Mouse (Mus musculus) embryonic fibroblast, embryonic 13.5 days (primary cell): Measurements from ENCODE around the gene Grasp. TPM values are rescaled to one million over a fixed set of nuclear protein-coding genes. Genes with fewer than 3 reads are reported as not detected.

Source experiments
- H3K27ac ChIP-seq: 2 replicates; pipeline ENCODE4 v1.5.1; 2012; ENCODE audit warnings: low read length, control low read depth, inconsistent platforms; ENCODE audit not compliant: insufficient read depth
- H3K4me1 ChIP-seq: 2 replicates; pipeline ENCODE4 v1.6.1; 2011; ENCODE audit warnings: low read length; ENCODE audit not compliant: control insufficient read depth, insufficient read depth
- H3K4me3 ChIP-seq: 2 replicates; pipeline ENCODE4 v1.5.1; 2011; ENCODE audit warnings: mild to moderate bottlenecking, control low read depth, low read length; ENCODE audit not compliant: insufficient read depth
- CTCF ChIP-seq: IDR thresholded peaks from 2 replicates; pipeline ENCODE4 v1.5.1; 2011; ENCODE audit warnings: mild to moderate bottlenecking, control low read depth, low read length, moderate library complexity, borderline replicate concordance; ENCODE audit not compliant: insufficient read depth
- POLR2A ChIP-seq: IDR thresholded peaks from 2 replicates; pipeline ENCODE4 v1.6.1; 2011; ENCODE audit warnings: low read depth, mild to moderate bottlenecking, control low read depth, low read length, moderate library complexity
- polyA plus RNA-seq: library from polyadenylated mRNA; stranded (reverse); fragments of >200 nt; gene quantifications from 2 replicates; pipeline ENCODE4 v1.2.4, GENCODE M21; 2011; ENCODE audit warnings: low read depth; ENCODE audit not compliant: missing spikeins, insufficient read length

Grasp gene
- polyA plus RNA-seq, 1 experiment, result 9.0 TPM

DNA sequence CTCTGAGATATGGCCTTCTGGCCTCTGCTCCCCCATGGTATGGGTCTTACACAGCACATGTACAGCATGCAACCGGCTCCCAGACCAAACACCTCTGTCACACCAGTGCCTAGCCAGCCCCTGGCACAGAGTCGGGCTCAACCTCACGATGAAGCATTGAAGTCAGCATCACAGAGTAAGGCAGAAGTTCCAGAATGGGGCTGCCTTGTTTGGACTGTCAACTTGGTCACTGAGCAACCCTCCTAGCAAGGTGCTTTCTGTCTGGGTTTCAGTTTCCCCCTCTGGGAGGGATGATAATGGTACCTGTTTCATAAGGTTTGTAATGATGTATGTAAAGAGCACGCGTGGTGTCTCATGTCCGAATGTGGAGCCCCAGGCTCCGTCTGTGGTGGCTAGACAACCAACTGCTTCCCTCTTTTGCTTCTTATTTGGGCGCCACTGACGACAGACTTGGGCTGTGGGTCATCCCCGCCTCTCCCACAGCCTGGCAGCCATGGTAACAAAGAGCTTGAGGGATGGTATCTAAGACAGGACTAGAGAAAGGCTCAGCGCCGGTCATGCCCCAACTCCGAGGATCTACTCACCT lies 998 bp upstream of the Grasp start:
- TF ChIP-seq POLR2A (no peak), CTCF (no peak)
- Histone ChIP-seq H3K27ac (no peak overlapping the region), H3K4me3 (no peak overlapping the region), H3K4me1 (peaks cover 11% of the 10 kb centered on the region)

DNA sequence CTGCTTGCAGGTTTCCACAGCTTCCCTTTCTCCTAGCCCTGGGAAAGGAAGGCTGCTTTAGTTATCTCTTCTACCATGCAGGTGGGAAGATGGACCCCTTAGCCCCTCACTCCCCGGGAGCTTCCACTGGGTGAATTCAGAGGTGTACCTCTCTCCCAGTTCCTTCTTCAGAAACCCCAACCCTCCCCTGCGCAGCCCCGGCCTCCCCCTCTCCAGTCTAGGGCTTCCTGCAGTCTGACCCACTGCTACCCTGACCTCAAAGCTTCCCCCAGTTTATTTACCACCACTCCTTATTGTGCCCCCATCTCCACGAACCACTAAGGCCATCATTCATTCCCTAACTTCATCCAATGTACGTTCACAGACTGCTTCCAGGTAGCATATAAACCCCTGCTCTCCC lies 392 bp upstream of the Grasp start:
- no peak overlapping the region for H3K27ac ChIP-seq
- TF ChIP-seq CTCF (no peak), POLR2A (no peak)
- H3K4me3 ChIP-seq, result 0 out of 2 replicates have a peak overlapping the region, but pooled peaks have one; percentile 7
- peaks cover 15% of the 10 kb centered on the region for H3K4me1 ChIP-seq

DNA sequence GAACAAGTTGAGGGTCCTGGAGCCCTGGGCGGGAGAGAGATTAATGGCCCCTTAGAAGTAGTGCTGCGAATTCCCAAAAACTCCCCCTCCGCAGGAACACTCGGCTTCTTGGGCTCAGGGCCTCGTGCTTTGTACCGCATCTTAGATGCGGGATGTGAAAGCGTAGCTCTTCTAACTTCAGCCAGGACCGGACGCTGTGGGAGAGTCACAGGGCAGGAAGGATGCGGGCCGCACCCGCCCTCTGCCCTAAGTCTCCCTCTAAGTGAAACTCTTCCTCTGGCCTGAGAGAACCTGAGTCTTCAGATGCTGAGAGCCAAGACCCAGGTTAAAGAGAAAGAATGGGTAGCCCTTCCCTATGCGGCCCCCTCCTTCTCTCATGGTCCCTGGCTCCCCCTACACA lies 989 bp downstream of the Grasp start:
- TF ChIP-seq CTCF (no peak), POLR2A (no peak)
- peak overlapping the region; percentile 14; the same call in 1 of the 2 replicates for H3K27ac ChIP-seq
- peaks cover 18% of the 10 kb centered on the region for H3K4me1 ChIP-seq
- peak overlapping the region; percentile 86 for H3K4me3 ChIP-seq

DNA sequence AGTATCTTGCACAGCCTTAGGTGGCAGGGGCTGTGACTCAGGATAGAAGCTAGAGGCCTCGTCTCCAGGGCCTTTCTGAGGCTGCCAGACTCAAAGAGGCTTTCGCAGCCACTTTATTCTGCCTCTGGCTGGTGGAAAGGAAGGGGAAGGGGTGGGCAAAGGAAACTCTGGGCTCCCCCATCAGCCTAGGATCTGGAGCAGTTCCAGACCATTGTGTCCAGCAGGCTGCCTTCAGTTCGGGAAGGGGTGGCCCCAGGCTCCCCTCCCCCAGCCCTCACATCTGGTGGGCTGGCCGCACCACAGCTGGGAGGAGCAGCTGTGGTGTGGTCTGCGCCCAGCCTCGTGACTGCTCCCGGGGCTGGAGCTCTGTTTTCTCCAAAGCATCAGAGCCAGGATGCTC lies 4.0 kb downstream of the Grasp start:
- H3K27ac ChIP-seq, result peak overlapping the region; percentile 64
- H3K4me1 ChIP-seq, result peaks cover 10% of the 10 kb centered on the region
- TF ChIP-seq POLR2A (no peak), CTCF (no peak)
- H3K4me3 ChIP-seq, result no peak overlapping the region

DNA sequence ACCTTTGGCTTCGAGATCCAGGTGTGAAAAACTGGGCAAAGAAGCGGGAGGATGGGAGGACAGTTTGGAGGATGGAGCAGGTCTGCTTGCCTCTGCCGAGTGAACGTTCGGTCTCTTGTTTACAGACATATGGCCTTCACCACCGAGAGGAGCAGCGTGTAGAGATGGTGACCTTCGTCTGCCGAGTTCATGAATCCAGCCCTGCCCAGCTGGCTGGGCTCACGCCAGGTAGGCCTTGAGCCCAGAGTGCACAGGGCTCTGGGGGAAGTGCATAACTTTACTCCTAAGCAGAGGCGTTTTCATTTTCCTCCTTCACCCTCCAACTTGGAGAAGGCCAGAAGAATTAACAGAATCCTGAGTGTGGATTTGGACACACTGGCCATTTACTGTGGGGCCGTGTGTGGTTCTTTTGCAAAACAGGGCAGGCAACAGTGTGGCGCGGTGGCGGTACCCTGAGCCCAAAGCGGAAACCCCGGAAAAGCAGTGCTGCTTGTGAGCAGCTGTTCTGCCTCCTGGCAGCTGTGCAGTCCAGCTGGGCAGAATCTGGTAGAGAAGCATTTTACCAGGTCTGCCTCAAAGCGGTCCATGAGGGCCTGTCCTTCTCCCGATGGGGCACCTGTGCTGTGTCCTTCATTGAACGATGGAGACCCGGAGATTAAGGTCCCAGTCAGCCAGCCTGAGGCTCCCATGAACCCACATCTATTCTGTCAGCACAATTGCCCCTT lies 5.0 kb downstream of the Grasp start:
- peak overlapping the region; percentile 64; the same call in 1 of the 2 replicates for H3K27ac ChIP-seq
- H3K4me1 ChIP-seq, result peaks cover 10% of the 10 kb centered on the region; the same call in 1 of the 2 replicates
- TF ChIP-seq CTCF, result no peak
- TF ChIP-seq POLR2A, result no peak
- H3K4me3 ChIP-seq, result no peak overlapping the region

DNA sequence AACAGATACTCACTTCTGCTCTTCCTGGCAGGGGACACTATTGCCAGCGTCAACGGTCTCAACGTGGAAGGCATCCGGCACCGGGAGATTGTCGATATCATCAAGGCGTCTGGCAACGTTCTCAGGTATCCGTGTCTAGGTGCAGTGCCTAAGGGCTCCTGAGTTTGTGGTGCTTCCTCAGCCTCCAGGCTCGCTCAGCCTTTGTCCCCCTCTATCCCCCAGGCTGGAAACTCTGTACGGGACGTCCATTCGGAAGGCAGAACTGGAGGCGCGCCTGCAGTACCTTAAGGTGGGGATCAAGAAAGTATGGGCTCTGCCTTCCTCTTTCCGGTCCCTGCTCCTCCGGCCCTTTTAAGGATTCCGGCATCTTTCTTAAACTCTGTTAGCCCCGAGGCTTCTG lies 6.5 kb downstream of the Grasp start:
- peaks cover 10% of the 10 kb centered on the region; the same call in 1 of the 2 replicates for H3K4me1 ChIP-seq
- H3K27ac ChIP-seq, result no peak overlapping the region
- TF ChIP-seq CTCF (no peak), POLR2A (no peak)
- H3K4me3 ChIP-seq, result no peak overlapping the region

DNA sequence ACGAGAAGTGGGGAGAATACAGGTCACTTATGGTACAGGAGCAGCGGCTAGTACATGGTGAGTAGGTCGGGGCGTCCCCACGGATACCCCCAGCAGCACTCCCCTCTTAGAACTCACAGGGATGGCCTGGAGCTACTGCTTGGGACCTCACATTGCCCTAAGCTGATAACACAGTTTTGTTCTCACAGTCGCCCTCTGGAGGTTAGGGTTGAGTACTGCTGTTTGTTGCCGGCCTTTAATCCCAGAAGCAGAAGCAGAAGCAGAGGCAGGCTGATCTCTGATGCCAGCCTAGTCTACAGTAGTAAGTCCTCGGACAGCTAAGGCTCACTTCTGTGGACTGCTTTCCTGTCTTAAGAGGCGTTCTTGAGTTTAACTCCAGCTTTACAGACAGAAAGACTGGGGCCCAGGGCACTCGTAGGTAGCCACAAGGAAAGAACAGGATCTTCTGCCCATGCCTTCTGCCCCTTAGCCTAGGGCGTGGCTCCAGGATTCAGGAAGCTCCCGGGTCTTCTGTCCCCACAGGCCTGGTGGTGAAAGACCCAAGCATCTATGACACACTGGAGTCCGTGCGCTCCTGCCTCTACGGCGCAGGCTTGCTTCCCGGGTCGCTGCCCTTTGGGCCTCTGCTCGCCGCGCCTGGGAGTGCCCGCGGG lies 7.1 kb downstream of the Grasp start:
- Histone ChIP-seq H3K4me1 (peaks cover 10% of the 10 kb centered on the region; the same call in 1 of the 2 replicates), H3K4me3 (no peak overlapping the region), H3K27ac (no peak overlapping the region)
- TF ChIP-seq POLR2A, result no peak

DNA sequence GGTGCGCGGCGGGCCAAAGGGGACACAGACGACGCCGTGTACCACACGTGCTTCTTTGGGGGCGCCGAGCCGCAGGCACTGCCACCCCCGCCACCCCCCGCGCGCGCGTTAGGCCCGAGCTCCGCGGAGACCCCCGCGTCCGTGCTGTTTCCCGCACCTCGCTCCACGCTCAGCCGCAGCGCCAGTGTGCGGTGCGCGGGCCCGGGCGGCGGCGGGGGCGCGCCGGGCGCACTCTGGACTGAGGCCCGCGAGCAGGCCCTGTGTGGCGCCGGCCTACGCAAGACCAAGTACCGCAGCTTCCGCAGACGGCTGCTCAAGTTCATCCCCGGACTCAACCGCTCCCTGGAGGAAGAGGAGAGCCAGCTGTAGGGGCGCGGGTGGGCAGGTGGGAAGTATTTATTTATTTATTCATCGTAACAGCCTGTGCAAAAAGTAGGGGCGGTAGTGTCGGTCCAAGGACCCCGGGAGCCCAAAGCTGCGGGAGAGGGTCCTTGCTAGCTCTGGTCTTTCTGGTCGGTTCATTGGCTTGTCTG lies 7.7 kb downstream of the Grasp start:
- H3K27ac ChIP-seq, result no peak overlapping the region
- peaks cover 10% of the 10 kb centered on the region; the same call in 1 of the 2 replicates for H3K4me1 ChIP-seq
- no peak overlapping the region for H3K4me3 ChIP-seq
- TF ChIP-seq POLR2A, result no peak
- TF ChIP-seq CTCF, result no peak

DNA sequence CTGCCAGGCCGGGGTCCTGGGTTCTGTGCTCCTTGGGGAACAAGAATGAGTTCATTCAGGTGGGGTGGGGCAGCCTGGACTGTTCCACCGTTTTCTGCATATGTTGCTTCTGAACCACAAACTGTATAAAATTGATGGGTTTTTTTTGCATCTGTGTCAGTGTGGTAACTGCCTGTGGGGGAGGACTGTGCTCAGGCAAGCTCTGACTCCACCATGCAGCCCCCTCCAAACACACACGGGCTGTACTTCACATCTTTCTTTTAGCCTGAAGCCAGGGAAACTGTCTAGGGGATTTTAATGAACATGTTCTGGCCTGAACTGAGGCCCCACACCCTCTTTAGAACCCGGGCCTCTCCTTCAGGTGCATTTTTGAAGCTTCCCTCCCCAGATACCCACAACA lies 8.6 kb downstream of the Grasp start:
- Histone ChIP-seq H3K27ac (no peak overlapping the region), H3K4me1 (peaks cover 10% of the 10 kb centered on the region; the same call in 1 of the 2 replicates), H3K4me3 (no peak overlapping the region)
- TF ChIP-seq CTCF, result no peak
- no peak for TF ChIP-seq POLR2A

DNA sequence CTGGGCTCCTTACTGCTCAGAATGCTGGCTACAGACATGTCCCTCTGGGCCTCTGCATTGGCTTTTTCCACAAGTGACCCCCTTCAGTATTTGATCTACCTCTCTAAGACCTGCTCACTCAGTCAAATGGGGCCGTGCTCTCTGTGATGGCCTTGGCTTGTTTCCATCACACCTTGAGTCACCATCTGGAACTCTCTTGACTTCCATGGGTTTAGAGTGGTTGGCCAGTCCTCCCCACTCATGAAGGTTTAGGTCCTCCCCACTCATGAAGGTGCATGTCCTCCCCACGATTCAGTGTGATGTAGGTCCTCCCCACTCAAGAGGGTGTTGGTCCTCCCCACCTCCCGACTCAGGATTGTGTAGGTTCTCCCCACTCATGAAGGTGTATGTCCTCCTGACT lies 9.2 kb downstream of the Grasp start:
- no peak overlapping the region for H3K4me3 ChIP-seq
- no peak for TF ChIP-seq POLR2A
- TF ChIP-seq CTCF, result no peak
- H3K4me1 ChIP-seq, result peaks cover 7% of the 10 kb centered on the region; the same call in 1 of the 2 replicates
- H3K27ac ChIP-seq, result no peak overlapping the region
